Mouse (Mus musculus) right cerebral cortex, postnatal 25 days (tissue): Measurements from ENCODE around the gene Adpgk.

Experiments used
- DNase-seq: peaks from one replicate; pipeline ENCODE4 v3.0.0; 2022

Gene Adpgk

GRCm38 (mm10) chr9:59290957-59291687 lies at the start of gene Adpgk:
Adpgk (plus strand) TSS chr9:59291558.
- peak; percentile 100 for DNase-seq

- no peak for DNase-seq
Measured at GRCm38 (mm10) chr9:59245181-59245580, 46.2 kb upstream of the Adpgk start.

GRCm38 (mm10) chr9:59246456-59247029 lies 44.8 kb upstream of the Adpgk start:
- DNase-seq = no peak

- no peak for DNase-seq
Measured at GRCm38 (mm10) chr9:59249359-59249758, 42.0 kb upstream of the Adpgk start.

GRCm38 (mm10) chr9:59250272-59250671 lies 41.1 kb upstream of the Adpgk start:
- DNase-seq = no peak

DNA sequence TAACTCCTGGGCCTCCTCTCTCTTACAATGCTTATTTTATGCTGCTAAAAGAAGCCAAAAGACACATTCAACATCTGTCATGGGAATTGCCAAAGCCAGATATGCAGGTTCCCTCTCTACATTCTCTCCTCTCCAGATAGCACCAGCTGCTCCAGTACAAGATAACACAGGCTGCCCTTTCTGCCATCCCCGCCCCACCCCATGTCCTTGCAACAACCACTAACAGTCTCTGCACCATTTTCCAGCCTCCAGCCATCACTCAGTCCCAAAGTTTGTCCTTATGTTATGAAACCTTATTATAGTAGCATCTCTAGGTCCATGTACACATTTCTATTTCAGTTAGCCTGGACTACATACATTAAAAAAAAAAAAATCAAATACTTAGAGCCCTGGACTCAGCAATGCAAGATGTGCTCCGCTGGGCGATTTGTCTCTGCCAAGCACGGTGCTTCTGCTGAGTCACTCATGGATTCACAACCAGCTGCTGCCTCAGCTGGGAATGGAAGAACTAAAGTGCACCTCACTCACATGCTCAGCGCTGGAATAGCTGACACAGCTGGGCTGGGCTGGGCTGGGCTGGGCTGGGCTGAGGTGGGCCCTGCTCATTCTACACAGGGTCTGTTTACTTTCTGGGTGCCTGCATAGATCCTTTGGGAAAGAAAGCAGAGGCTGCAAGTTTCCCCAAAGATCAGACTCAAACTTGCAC lies 36.5 kb upstream of the Adpgk start:
- no peak for DNase-seq

GRCm38 (mm10) chr9:59259806-59260454 lies 31.4 kb upstream of the Adpgk start:
- DNase-seq = no peak

- no peak for DNase-seq
Measured at GRCm38 (mm10) chr9:59266332-59266731, 25.0 kb upstream of the Adpgk start.

DNA sequence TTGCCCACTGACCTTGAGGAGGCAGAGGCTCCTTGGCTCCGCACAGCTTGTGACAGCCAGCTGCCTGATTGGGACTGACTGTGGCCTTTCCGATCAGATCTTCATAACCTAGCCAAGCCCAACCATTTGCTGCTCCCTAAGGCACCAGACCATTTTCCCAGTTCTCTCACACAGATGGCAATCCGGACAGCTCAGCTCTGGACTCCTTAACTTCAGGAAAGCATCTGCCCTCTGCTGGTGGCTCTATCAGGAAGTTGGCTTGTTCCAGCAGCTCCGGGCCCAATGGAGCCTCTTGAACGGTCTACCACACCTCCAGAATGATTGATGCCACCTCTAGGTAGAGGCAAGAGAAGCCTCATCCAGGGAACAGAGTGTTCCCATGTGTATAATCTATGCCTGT lies 21.6 kb upstream of the Adpgk start:
- DNase-seq = peak; percentile 45

GRCm38 (mm10) chr9:59271081-59271480 lies 20.3 kb upstream of the Adpgk start:
- no peak for DNase-seq

DNA sequence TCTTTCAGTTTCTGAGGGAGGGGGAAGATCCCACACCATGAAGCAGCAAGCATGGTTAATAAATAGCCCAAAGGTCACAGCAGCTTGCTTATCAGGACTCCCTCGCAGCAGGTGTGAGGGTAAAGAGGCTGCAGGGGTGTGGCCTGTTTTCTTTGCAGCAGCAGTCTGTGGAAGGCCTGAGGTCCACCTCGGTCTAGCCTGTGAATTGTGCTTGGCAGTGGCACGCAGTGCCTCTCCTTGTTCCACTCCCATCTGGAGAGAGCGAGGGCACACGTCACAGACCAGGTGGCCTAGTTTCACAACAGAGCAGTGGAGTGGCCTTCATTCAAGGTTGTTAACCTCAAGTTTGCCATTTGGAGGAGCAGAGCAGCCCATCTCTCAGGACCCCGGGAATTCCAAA lies 19.6 kb upstream of the Adpgk start:
- DNase-seq = no peak

- no peak for DNase-seq
Measured at GRCm38 (mm10) chr9:59273199-59273598, 18.2 kb upstream of the Adpgk start.

GRCm38 (mm10) chr9:59274846-59275455 lies 16.4 kb upstream of the Adpgk start:
- no peak for DNase-seq

- no peak for DNase-seq
Measured at GRCm38 (mm10) chr9:59278199-59278598, 13.2 kb upstream of the Adpgk start.

GRCm38 (mm10) chr9:59278694-59279093 lies 12.7 kb upstream of the Adpgk start:
- DNase-seq = no peak

DNA sequence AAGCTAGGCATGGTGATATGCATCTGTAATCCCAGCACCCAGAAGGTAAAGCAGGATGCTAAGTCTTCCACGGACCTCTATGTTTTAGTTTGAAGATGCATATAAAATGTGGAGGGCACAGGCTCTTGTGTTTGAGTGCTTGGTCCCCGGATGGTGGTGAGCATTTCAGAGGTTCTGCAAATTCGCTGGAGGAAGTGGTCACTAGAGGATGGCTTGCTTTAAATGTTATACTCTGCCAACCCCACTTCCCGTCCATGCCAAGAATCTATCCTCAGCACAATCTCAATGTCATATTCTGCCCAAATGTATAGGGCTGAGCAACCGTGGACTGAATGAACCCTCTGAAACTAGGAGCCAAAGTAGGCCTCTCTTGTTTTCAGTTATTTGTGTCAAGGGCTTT lies 10.5 kb upstream of the Adpgk start:
- no peak for DNase-seq

- peak; percentile 82 for DNase-seq
Measured at GRCm38 (mm10) chr9:59281871-59282682, 9.3 kb upstream of the Adpgk start.

- DNase-seq = no peak
Measured at GRCm38 (mm10) chr9:59282683-59282986, 8.7 kb upstream of the Adpgk start.

DNA sequence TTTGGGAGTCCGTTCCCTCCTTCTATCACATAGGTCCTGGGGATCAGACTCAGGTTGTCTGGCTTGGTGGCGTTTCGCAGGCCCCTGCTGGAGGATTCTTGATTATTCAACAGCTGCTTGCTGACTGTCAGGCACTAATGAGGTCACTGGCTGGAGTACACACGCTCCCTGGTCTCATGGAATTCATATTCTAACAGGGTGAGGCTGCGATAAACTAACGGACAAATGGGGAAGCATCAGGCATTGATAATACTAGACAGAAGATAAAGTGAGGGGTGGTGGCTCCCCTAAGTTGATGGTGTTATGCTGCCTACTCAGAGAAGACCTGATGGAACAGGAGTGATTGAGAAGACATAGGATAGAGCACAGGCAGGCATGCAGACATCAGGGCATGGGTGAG lies 5.7 kb upstream of the Adpgk start:
- DNase-seq = no peak

GRCm38 (mm10) chr9:59288058-59288457 lies 3.3 kb upstream of the Adpgk start:
- no peak for DNase-seq

GRCm38 (mm10) chr9:59288685-59289410 lies 2.5 kb upstream of the Adpgk start:
- no peak for DNase-seq
